Mouse (Mus musculus) ES-Bruce4 (cell line): ENCODE measurements around the gene Btbd6.

Experiments used
- CTCF ChIP-seq: IDR thresholded peaks from one replicate; pipeline ENCODE4 v1.8.1; 2011; ENCODE audit warnings: low read depth, low read length
- EP300 ChIP-seq: IDR thresholded peaks from 2 replicates; pipeline ENCODE4 v1.6.1; 2011; ENCODE audit warnings: low read depth, low read length; ENCODE audit not compliant: insufficient read depth
- POLR2A ChIP-seq: IDR thresholded peaks from one replicate; pipeline ENCODE4 v1.8.1; 2011; ENCODE audit warnings: low read length; ENCODE audit not compliant: insufficient read depth

DNA sequence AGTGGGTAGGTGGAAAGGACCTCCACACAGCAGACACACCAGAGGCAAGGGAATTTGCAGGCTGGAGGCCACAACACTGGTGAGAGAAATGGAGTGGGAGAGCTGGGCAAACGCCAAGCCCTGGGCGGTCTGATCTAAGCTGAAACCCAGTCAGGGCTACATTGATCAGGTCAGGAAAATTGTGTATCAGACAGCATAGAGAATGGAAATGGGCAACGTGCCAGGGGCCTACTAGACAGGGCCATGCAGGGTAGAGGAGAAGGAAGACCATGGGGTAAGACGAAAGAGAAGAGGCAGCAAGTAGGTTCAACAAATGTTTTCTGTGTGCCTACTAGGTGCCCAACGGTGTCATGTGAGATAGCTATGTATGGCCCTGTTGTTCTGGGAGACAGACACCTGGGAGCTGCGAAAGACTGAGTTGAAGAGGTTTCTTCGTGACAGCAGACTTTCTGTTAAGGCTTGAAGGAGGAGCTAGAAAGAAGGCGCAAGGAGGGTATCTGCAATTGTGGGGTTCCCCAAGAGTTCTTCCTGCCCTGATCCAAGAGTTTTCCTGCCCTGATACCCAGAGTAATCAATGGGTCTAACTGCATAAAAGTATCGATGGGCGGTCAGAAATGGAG is 35.0 kb upstream of the Btbd6 start:
- TF ChIP-seq POLR2A (no peak), CTCF (no peak), EP300 (no peak)
